Mouse (Mus musculus): ENCODE measurements around the gene Rerg. TPM values are rescaled to one million over a fixed set of nuclear protein-coding genes. Genes with fewer than 3 reads are reported as not detected.

Rerg gene
- polyA plus RNA-seq, 1 experiment from 2014 or later, result 5.5 TPM

Other genes with a start within 250 kb of the Rerg start
- 0.70 and 0.96 TPM in 2 replicates for gene Erp27, start 248.3 kb downstream of the Rerg start, polyA plus RNA-seq (2015; fragmentation: Nextera tagmentation; extraction: Ambion mirVana)
- 0.38 and 0.62 TPM in 2 replicates for gene Pde6h, start 246.7 kb downstream of the Rerg start, polyA plus RNA-seq (2015; fragmentation: Nextera tagmentation; extraction: Ambion mirVana)
- gene Arhgdib, start 228.6 kb downstream of the Rerg start, polyA plus RNA-seq (2015; fragmentation: Nextera tagmentation; extraction: Ambion mirVana), result 103 and 152 TPM in 2 replicates
- gene Ptpro, start 81.8 kb upstream of the Rerg start, polyA plus RNA-seq (2015; fragmentation: Nextera tagmentation; extraction: Ambion mirVana), result 2.3 and 2.9 TPM in 2 replicates